Mouse (Mus musculus) retina, adult 2 months (tissue): ENCODE data around the gene Peg3.
A peak's percentile ranks its signal among the peaks of the same experiment; 100 is the strongest.

ENCODE experiments used
- DNase-seq: peaks from one replicate; pipeline ENCODE4 v3.0.0-alpha.2; 2012; ENCODE audit warnings: low read depth, low spot score

Gene Peg3

DNA sequence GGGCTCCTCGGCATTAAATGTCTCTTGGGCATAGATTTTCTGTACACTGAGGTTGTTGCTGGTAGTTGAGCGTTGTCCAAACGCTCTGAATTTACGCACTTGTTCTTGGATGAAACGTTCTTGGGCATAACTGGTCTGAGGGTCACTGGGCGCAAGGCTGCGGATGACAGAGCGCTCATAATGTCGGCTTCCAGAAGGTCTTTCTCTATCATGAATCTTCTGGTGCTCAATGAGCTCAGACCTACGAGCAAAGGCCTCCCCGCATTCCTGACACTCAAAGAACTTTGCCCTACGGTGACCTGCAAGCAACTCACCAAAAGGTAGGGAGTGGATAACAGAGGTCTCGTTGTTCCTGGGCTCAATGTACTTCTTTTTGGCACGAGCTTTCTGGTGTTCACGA lies 20.8 kb downstream of the Peg3 start:
- DNase-seq: no peak

DNA sequence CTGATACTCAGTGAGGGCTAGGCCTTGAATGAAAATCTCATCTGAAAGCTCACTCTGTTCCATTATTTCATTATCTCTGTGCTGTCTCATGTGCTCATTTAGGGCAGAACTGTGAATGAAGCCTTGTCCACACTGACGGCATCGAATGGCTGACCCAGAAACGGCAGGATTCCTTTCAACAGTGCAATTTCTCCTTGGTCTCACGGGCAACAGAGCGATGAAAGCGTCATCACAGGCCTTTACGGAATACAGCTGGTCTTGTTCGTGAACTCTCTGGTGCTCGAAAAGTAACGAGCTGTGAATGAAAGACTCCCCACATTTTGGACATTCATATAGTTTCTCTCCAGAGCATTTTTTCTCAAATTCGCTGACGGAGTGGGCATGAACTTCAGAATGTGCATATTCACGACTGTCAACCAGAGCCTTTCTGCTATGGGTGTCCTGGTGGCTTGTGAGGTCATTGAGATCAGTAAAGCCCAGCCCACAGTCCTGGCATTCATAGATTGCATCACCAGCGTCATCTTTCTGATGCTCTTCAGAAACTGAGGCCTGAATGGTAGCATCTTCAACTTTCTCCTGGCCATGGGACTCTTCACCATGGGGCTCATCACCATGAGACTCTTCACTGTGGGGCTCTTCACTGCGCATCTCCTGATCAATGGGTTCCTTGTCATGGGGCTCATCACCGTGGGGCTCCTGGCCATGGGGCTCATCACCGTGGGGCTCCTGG lies 21.6 kb downstream of the Peg3 start:
- DNase-seq: no peak

DNA sequence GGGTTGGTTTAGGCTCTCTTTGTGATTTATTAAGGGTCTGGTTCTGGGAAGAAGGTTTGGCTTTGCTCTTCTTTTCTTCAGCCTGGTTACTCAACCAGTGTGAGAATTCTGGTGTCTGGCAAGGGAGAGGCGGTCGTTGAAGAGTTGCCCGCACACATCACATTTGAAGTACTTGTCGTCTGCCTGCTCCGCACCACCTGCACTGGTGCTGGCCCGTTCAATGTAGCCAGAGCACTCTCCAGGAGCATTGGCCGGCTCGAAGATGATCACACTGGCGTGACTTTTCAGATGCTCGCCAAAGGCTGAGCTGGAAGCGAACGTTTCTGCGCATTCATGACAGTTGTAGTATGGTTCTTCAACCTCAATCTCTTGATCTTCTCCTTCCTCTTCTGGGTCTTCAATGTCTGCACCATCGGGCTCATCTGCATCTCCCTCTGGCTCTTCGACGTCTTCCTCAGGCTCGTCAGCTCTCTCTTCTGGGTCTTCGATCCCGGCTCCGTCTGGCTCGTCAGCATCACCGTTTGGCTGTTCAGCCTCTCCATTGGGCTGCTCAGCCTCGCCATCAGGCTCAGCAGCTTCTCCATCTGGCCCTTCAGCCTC lies 22.7 kb downstream of the Peg3 start:
- DNase-seq: no peak

DNA sequence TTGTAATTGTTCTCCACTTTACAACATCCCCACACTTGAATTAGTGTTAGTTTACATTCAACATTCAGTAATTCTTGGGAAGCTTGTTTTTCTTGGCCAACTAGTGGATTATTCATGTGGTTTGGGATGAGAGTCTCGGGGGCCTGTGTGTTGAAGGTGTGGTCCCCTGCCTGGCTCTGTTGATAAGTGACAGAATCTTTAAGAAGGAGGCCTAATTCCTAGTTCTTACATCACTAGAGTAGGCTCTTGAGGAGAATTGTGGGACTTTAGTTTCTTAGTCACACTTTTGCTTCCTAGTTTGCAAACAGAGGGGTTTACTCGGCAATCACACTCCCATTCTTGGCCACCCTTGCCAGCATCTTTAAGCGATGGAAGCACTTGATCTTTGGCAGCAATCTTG lies 31.0 kb downstream of the Peg3 start:
- no peak for DNase-seq

DNA sequence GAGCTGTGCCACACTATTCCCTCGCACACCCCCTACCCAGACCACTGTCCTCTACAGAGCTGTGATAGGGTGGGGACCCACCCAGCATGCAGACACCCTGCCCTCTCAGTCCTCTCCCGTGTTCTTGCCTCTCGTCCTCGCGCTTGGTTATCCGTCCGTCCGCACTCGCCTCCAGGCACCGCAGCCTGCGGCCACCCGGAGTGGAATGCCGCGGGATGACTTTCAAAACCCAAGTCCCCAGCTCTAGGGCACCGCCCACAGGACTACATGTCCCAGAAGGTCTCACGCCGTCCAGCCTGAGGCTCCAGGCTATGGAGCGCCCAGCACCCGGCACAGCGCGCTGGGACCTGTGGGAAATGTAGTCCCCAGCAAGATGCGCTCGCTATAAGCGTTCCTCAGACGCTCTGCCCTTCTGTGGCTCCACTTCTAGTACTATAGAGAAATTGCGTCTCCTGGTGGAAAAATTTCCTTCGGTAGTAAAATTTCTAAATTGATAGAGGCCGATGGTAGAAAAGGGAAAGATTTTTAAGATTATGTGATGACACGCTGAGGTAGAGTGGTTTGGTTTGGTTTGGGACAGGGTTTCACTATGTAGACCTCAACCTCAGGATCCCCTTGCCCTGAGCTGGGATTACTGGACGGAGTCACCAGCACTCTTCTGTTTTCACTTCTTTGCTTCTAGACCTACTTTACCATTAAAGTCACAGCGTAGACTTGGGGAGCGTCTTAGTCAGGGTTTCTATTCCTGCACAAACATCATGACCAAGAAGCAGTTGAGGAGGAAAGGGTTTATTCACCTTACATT lies 33.8 kb downstream of the Peg3 start, which contains the start of gene Zim1:
Gene Zim1 (minus strand): TSS at position 210 of the 805 bp plus-strand sequence.
- DNase-seq: peak; percentile 75

DNA sequence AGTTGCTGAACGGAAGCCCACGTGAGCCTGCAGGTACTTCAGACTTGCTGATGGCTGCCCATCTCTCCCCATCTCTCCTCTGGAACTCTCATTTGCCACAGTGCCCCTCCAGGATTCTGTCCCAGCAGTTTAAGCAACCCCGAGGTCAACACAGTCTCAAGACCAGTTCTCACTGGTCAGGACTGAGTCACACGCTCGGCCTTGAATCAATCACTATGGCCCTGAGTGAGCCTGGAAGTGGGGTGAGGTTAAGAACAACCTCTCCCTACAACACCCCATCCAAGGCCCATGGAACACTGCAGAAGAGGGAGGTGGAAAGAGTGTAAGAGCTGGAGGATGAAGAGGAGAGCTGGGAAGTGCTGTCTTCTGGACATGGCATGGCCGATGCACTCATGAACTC lies 44.7 kb downstream of the Peg3 start:
- no peak for DNase-seq

DNA sequence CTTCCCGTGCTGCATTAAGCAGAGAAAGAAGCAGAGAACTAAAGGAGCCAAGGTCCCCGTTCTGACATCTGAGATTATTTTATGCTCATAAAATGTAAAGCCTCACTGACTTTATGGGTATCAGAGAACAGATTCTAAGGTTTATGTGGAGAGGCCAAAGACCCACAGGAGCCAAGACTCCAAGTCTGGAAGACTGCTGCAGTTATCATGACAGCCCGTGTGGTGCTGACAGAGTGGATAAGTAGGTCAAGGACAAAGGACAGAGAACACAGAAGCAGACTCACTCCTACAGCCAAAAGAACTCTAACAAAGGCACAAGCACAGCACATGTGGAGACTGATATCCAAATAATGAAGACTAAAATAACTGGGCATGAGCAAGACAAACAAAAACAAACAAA lies 63.5 kb downstream of the Peg3 start:
- no peak for DNase-seq

DNA sequence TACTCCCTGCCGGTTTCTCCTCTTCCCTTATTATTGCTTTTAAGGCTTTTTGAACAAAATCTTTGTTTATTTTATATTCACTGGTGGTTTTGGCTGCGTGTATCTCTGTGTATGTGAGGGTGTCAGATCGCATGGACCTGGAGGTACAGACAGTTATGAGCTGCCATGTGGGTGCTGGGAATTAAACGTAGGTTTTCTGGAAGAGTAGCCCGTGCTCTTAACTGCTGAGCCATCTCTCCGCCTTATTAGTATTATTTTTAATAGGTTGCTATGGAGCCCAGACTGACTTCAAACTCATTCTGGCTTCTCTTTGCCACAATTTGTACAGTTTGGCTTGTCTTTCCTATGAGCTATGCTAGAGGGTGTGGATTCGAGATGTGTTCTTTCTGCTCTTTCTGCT lies 66.8 kb downstream of the Peg3 start:
- no peak for DNase-seq

DNA sequence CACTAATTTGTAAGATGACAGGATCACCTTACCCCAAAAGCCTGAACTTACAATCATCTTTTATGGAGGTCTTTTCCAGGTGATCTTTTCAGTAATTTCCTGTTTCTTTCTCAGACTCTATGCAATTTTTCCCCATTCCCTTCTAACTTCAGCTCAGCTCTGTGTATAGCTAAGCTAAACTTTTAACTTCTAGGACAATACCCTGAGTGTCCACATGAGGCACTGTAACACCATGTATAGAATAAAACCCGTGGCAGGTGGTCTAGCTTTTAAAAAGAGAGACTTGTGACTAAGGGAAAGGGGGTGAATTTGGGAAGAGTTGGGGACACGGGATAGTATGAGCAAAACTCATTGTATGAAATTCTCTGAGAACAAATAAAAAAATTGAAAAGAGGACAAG lies 70.6 kb downstream of the Peg3 start:
- peak; percentile 13 for DNase-seq

DNA sequence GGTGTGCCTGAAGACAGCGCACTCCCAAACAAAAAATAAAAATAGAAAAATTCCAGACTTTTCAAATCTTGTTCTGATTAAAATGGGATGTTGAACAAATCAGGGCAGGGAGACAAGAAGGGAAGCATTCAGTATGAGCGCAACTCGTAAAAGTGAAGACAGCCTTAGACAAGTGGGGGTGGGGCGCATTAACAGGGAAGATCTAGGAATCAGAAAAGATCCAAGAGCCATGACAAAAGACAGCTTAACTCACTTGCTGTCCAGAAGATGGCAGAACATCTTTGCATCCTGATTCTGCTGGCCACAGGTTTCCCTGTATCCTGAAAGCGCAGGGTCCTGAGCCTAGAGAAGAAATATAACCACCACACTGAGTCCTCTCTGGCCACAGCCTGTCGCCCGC lies 71.6 kb downstream of the Peg3 start:
- DNase-seq: no peak
